Mouse (Mus musculus): ENCODE results near the gene Tceanc2.

- no peak for TF ChIP-seq E2F4 (IDR thresholded peaks at IDR 0.05; ENCODE audit: insufficient replicate concordance, low read depth, low read length)
- no peak for TF ChIP-seq POLR2A (IDR thresholded peaks at IDR 0.05; ENCODE audit: low read depth, low read length)
- no peak for TF ChIP-seq CTCF (conservative IDR thresholded peaks at IDR 0.05 in 1 of 2, IDR thresholded peaks at IDR 0.05 in 1 of 2; ENCODE audit: low read depth in 2 of 2, low read length in 2 of 2)
Measured at GRCm38 (mm10) chr4:107097871-107098270, 81.0 kb downstream of the Tceanc2 start.

Measured in CH12.LX (cell line).